Mouse (Mus musculus): ENCODE results near the gene Rdh12. TPM values are rescaled to one million over a fixed set of nuclear protein-coding genes. Genes with fewer than 3 reads are reported as not detected.

Rdh12 gene
- polyA plus RNA-seq, 1 experiment: 0.98 TPM

GRCm38 (mm10) chr12:79190931-79191673 is 17.6 kb upstream of the Rdh12 start:
- Histone ChIP-seq H3K27ac (ENCODE audit: insufficient read depth, low read depth, low read length) (peak overlapping the region; percentile 21; the same call in 1 of the 2 replicates), H3K4me3 (ENCODE audit: insufficient read depth, low read length) (peak overlapping the region; percentile 71), H3K4me1 (ENCODE audit: control insufficient read depth, insufficient read depth, low read length) (peaks cover 6% of the 10 kb centered on the region)
- no peak for TF ChIP-seq CTCF (IDR thresholded peaks at IDR 0.05; ENCODE audit: low read depth, low read length)
- TF ChIP-seq POLR2A (IDR thresholded peaks at IDR 0.05; ENCODE audit: borderline replicate concordance, low read depth, low read length): no peak

- H3K27ac ChIP-seq (ENCODE audit: insufficient read depth, low read depth, low read length): no peak overlapping the region
These were observed 17.0 kb upstream of the Rdh12 start for GRCm38 (mm10) chr12:79191701-79192100.

GRCm38 (mm10) chr12:79192193-79192592 is 16.5 kb upstream of the Rdh12 start, which contains the start of gene Rdh11:
Rdh11 (minus strand) TSS chr12:79192293.
- Histone ChIP-seq H3K4me1 (ENCODE audit: control insufficient read depth, insufficient read depth, low read length) (peaks cover 6% of the 10 kb centered on the region), H3K4me3 (ENCODE audit: insufficient read depth, low read length) (peak within 1 kb of the TSS; percentile 71), H3K27ac (ENCODE audit: insufficient read depth, low read depth, low read length) (peak within 1 kb of the TSS; percentile 21; the same call in 1 of the 2 replicates)
- TF ChIP-seq CTCF (IDR thresholded peaks at IDR 0.05; ENCODE audit: low read depth, low read length) (no peak), POLR2A (IDR thresholded peaks at IDR 0.05; ENCODE audit: borderline replicate concordance, low read depth, low read length) (no peak)

More at GRCm38 (mm10) chr12:79191701-79192100, 17.0 kb upstream of the Rdh12 start:
- Histone ChIP-seq H3K4me1 (ENCODE audit: control insufficient read depth, insufficient read depth, low read length) (peaks cover 6% of the 10 kb centered on the region), H3K4me3 (ENCODE audit: insufficient read depth, low read length) (peak overlapping the region; percentile 71)
- TF ChIP-seq POLR2A (IDR thresholded peaks at IDR 0.05; ENCODE audit: borderline replicate concordance, low read depth, low read length) (no peak), CTCF (IDR thresholded peaks at IDR 0.05; ENCODE audit: low read depth, low read length) (no peak)

- H3K4me3 ChIP-seq (ENCODE audit: insufficient read depth, low read length): no peak overlapping the region
- no peak overlapping the region for H3K27ac ChIP-seq (ENCODE audit: insufficient read depth, low read depth, low read length)
- TF ChIP-seq CTCF (IDR thresholded peaks at IDR 0.05; ENCODE audit: low read depth, low read length): peak; percentile 47; the same call in 1 of the 2 replicates
- no peak for TF ChIP-seq POLR2A (IDR thresholded peaks at IDR 0.05; ENCODE audit: borderline replicate concordance, low read depth, low read length)
- H3K4me1 ChIP-seq (ENCODE audit: control insufficient read depth, insufficient read depth, low read length): peaks cover 6% of the 10 kb centered on the region
These were observed 15.3 kb upstream of the Rdh12 start for GRCm38 (mm10) chr12:79193441-79193840.

GRCm38 (mm10) chr12:79197105-79197504 is 11.6 kb upstream of the Rdh12 start:
- TF ChIP-seq CTCF (IDR thresholded peaks at IDR 0.05; ENCODE audit: low read depth, low read length) (no peak), POLR2A (IDR thresholded peaks at IDR 0.05; ENCODE audit: borderline replicate concordance, low read depth, low read length) (no peak)
- Histone ChIP-seq H3K4me1 (ENCODE audit: control insufficient read depth, insufficient read depth, low read length) (no peaks in the 10 kb centered on the region), H3K4me3 (ENCODE audit: insufficient read depth, low read length) (no peak overlapping the region), H3K27ac (ENCODE audit: insufficient read depth, low read depth, low read length) (no peak overlapping the region)

GRCm38 (mm10) chr12:79201882-79202281 is 6.8 kb upstream of the Rdh12 start:
- no peak overlapping the region for H3K4me3 ChIP-seq (ENCODE audit: insufficient read depth, low read length)
- no peak for TF ChIP-seq CTCF (IDR thresholded peaks at IDR 0.05; ENCODE audit: low read depth, low read length)
- TF ChIP-seq POLR2A (IDR thresholded peaks at IDR 0.05; ENCODE audit: borderline replicate concordance, low read depth, low read length): no peak
- H3K27ac ChIP-seq (ENCODE audit: insufficient read depth, low read depth, low read length): no peak overlapping the region
- no peaks in the 10 kb centered on the region for H3K4me1 ChIP-seq (ENCODE audit: control insufficient read depth, insufficient read depth, low read length)

GRCm38 (mm10) chr12:79211447-79211846 is 2.7 kb downstream of the Rdh12 start:
- TF ChIP-seq CTCF (IDR thresholded peaks at IDR 0.05; ENCODE audit: low read depth, low read length) (no peak), POLR2A (IDR thresholded peaks at IDR 0.05; ENCODE audit: borderline replicate concordance, low read depth, low read length) (no peak)
- no peak overlapping the region for H3K4me3 ChIP-seq (ENCODE audit: insufficient read depth, low read length)

GRCm38 (mm10) chr12:79217511-79217910 is 8.8 kb downstream of the Rdh12 start:
- TF ChIP-seq POLR2A (IDR thresholded peaks at IDR 0.05; ENCODE audit: borderline replicate concordance, low read depth, low read length) (no peak), CTCF (IDR thresholded peaks at IDR 0.05; ENCODE audit: low read depth, low read length) (no peak)
- H3K4me1 ChIP-seq (ENCODE audit: control insufficient read depth, insufficient read depth, low read length): no peaks in the 10 kb centered on the region

More at GRCm38 (mm10) chr12:79211447-79211846, 2.7 kb downstream of the Rdh12 start:
- Histone ChIP-seq H3K4me1 (ENCODE audit: control insufficient read depth, insufficient read depth, low read length) (peaks cover 5% of the 10 kb centered on the region; the same call in 1 of the 2 replicates), H3K27ac (ENCODE audit: insufficient read depth, low read depth, low read length) (no peak overlapping the region)

GRCm38 (mm10) chr12:79235485-79236080 is 26.9 kb downstream of the Rdh12 start:
- Histone ChIP-seq H3K4me3 (ENCODE audit: insufficient read depth, low read length) (no peak overlapping the region), H3K27ac (ENCODE audit: insufficient read depth, low read depth, low read length) (no peak overlapping the region), H3K4me1 (ENCODE audit: control insufficient read depth, insufficient read depth, low read length) (no peaks in the 10 kb centered on the region)
- no peak for TF ChIP-seq CTCF (IDR thresholded peaks at IDR 0.05; ENCODE audit: low read depth, low read length)
- no peak for TF ChIP-seq POLR2A (IDR thresholded peaks at IDR 0.05; ENCODE audit: borderline replicate concordance, low read depth, low read length)

More at GRCm38 (mm10) chr12:79217511-79217910, 8.8 kb downstream of the Rdh12 start:
- Histone ChIP-seq H3K27ac (ENCODE audit: insufficient read depth, low read depth, low read length) (no peak overlapping the region), H3K4me3 (ENCODE audit: insufficient read depth, low read length) (no peak overlapping the region)

GRCm38 (mm10) chr12:79241985-79242384 is 33.3 kb downstream of the Rdh12 start:
- TF ChIP-seq POLR2A (IDR thresholded peaks at IDR 0.05; ENCODE audit: borderline replicate concordance, low read depth, low read length): no peak
- TF ChIP-seq CTCF (IDR thresholded peaks at IDR 0.05; ENCODE audit: low read depth, low read length): no peak
- H3K27ac ChIP-seq (ENCODE audit: insufficient read depth, low read depth, low read length): no peak overlapping the region
- H3K4me1 ChIP-seq (ENCODE audit: control insufficient read depth, insufficient read depth, low read length): no peaks in the 10 kb centered on the region

More at GRCm38 (mm10) chr12:79241985-79242384, 33.3 kb downstream of the Rdh12 start:
- H3K4me3 ChIP-seq (ENCODE audit: insufficient read depth, low read length): no peak overlapping the region
